Mouse (Mus musculus) heart, adult 2 months (tissue): Measurements from ENCODE around the gene Phlpp1. TPM values are rescaled to one million over a fixed set of nuclear protein-coding genes. Genes with fewer than 3 reads are reported as not detected.

Experiments used
- DNase-seq, 2 experiments: peaks; one replicate each; pipeline ENCODE4 v3.0.0; 2021
- H3K27ac ChIP-seq: fragments of 200-600 bp; 2 replicates; pipeline ENCODE4 v1.8.1; 2022
- H3K27me3 ChIP-seq: fragments of 200-500 bp; 2 replicates; pipeline ENCODE4 v1.6.1; 2012; ENCODE audit warnings: mild to moderate bottlenecking, low read length, inconsistent platforms, mixed read lengths; ENCODE audit not compliant: control insufficient read depth, insufficient read depth
- H3K36me3 ChIP-seq: fragments of 200-500 bp; 2 replicates; pipeline ENCODE4 v1.6.1; 2012; ENCODE audit warnings: low read length, inconsistent platforms; ENCODE audit not compliant: control insufficient read depth, insufficient read depth
- H3K4me1 ChIP-seq: fragments of 200-500 bp; 2 replicates; pipeline ENCODE4 v1.6.1; 2011; ENCODE audit warnings: low read length; ENCODE audit not compliant: control insufficient read depth, insufficient read depth
- H3K4me3 ChIP-seq: fragments of 200-600 bp; 2 replicates; pipeline ENCODE4 v1.8.1; 2022
- H3K79me2 ChIP-seq: fragments of 200-500 bp; replicated peaks from 2 replicates; pipeline ENCODE4 v1.6.1; 2012; ENCODE audit warnings: mild to moderate bottlenecking, inconsistent platforms, low read length, moderate library complexity, mixed read lengths; ENCODE audit not compliant: control insufficient read depth, insufficient read depth
- H3K9ac ChIP-seq: fragments of 200-500 bp; 2 replicates; pipeline ENCODE4 v1.6.1; 2012; ENCODE audit warnings: low read depth, mild to moderate bottlenecking, control low read depth, inconsistent platforms, low read length, mixed read lengths
- CTCF ChIP-seq: fragments of 200-600 bp; IDR thresholded peaks from 2 replicates; pipeline ENCODE4 v1.8.1; 2022; ENCODE audit warnings: antibody characterized with exemption, mild to moderate bottlenecking, moderate library complexity
- EP300 ChIP-seq: fragments of 200-500 bp; IDR thresholded peaks from 2 replicates; pipeline ENCODE4 v1.6.1; 2011; ENCODE audit warnings: low read depth, low read length, control low read depth; ENCODE audit not compliant: insufficient read depth
- POLR2A ChIP-seq: fragments of 200-500 bp; IDR thresholded peaks from 2 replicates; pipeline ENCODE4 v1.6.1; 2011; ENCODE audit warnings: mild to moderate bottlenecking, low read depth, low read length, control low read depth; ENCODE audit not compliant: insufficient read depth
- WGBS: fragments of 180-500 bp; shearing (Covaris S2); methylation state at CpG from one replicate; pipeline ENCODE4 v1.1.7; 2018; 5-methylcytosine and 5-hydroxymethylcytosine counted together
- intact Hi-C: fragments of 180-260 bp; cut with DNase I; formaldehyde crosslinking; loops from one replicate; pipeline ENCODE4 v1.15.1; 2025
- polyA plus RNA-seq: library from polyadenylated mRNA; depleted of rRNA; stranded (reverse); fragments of >200 nt; gene quantifications from 2 replicates; pipeline ENCODE4 v1.2.3, GENCODE M21; 2012
- total RNA-seq, 2 experiments: library from RNA; stranded (reverse); gene quantifications; 2 replicates each; pipeline ENCODE4 v1.2.3; 2021

The Phlpp1 gene
- total and polyA plus RNA-seq, 3 experiments = 9.6 to 17.2 (median 16.3) TPM

- Histone ChIP-seq H3K4me1 (peaks cover 16% of the 10 kb centered on the region), H3K27me3 (no peaks in the 10 kb centered on the region), H3K27ac (no peak overlapping the region), H3K36me3 (peaks cover 13% of the 10 kb centered on the region), H3K79me2 (peaks cover 5% of the 10 kb centered on the region; the same call in 1 of the 2 replicates), H3K4me3 (no peak overlapping the region), H3K9ac (no peak overlapping the region)
- DNase-seq = no peak
- TF ChIP-seq CTCF (no peak), EP300 (no peak), POLR2A (no peak)
- intact Hi-C loops = no loop called here
Observed at GRCm38 (mm10) chr1:106236986-106237385, 65.4 kb downstream of the Phlpp1 start.

- H3K4me1 ChIP-seq = peaks cover 23% of the 10 kb centered on the region
- H3K27ac ChIP-seq = no peak overlapping the region
- intact Hi-C loops = loop anchor here (2.0 kb wide), 1 partner anchor 67 kb away; no protein-coding TSS in a partner anchor
Observed at GRCm38 (mm10) chr1:106240116-106240685, 68.6 kb downstream of the Phlpp1 start.

GRCm38 (mm10) chr1:106241059-106241458 is 69.5 kb downstream of the Phlpp1 start:
- TF ChIP-seq EP300 = no peak
- no peak for TF ChIP-seq POLR2A
- no peak for TF ChIP-seq CTCF
- no peak for DNase-seq
- WGBS = 83% methylated on average over 1 of the region's 1 CpGs
- intact Hi-C loops = loop anchor here (2.0 kb wide), 1 partner anchor 68 kb away; no protein-coding TSS in a partner anchor
- H3K9ac ChIP-seq = no peak overlapping the region
- H3K4me3 ChIP-seq = no peak overlapping the region
- peaks cover 23% of the 10 kb centered on the region for H3K4me1 ChIP-seq
- peaks cover 16% of the 10 kb centered on the region for H3K36me3 ChIP-seq
- H3K27ac ChIP-seq = no peak overlapping the region; the same call in 1 of the 2 replicates
- no peaks in the 10 kb centered on the region for H3K27me3 ChIP-seq
- H3K79me2 ChIP-seq = peaks cover 8% of the 10 kb centered on the region

More at GRCm38 (mm10) chr1:106240116-106240685, 68.6 kb downstream of the Phlpp1 start:
- Histone ChIP-seq H3K27me3 (no peaks in the 10 kb centered on the region), H3K36me3 (peaks cover 16% of the 10 kb centered on the region), H3K79me2 (peaks cover 9% of the 10 kb centered on the region), H3K4me3 (no peak overlapping the region), H3K9ac (no peak overlapping the region)
- no peak for DNase-seq
- TF ChIP-seq CTCF = no peak
- TF ChIP-seq EP300 = no peak
- no peak for TF ChIP-seq POLR2A
- WGBS = 57% methylated on average over 7 of the region's 7 CpGs

- TF ChIP-seq CTCF (no peak), POLR2A (no peak), EP300 (no peak)
- Histone ChIP-seq H3K36me3 (peaks cover 16% of the 10 kb centered on the region), H3K27ac (peak overlapping the region; percentile 60), H3K9ac (no peak overlapping the region), H3K4me3 (no peak overlapping the region), H3K27me3 (no peaks in the 10 kb centered on the region), H3K4me1 (peaks cover 23% of the 10 kb centered on the region), H3K79me2 (peaks cover 5% of the 10 kb centered on the region)
- intact Hi-C loops = no loop called here
- DNase-seq = no peak
- 6% methylated on average over 2 of the region's 2 CpGs for WGBS
Observed at GRCm38 (mm10) chr1:106242129-106242528, 70.6 kb downstream of the Phlpp1 start.

DNA sequence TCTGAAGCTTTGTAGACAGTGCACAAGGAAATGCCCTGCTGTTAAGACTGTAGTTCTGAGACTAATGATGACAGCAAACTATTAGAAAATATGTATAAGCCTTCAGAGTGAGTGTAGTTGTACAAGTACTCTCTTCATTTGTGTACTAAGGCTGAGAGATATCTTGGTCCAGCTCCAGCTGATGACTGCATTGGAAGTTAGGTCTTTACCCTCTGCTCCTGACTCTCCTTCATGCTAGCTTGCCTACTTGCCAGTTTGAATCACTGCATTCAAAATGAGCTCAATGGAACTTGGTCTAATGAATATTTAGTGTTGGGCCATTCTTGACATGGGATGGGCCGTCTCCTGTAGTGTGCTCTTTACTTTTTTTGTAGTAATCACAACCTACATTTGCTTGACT is 71.8 kb downstream of the Phlpp1 start:
- Histone ChIP-seq H3K36me3 (peaks cover 16% of the 10 kb centered on the region), H3K4me3 (no peak overlapping the region), H3K4me1 (peaks cover 23% of the 10 kb centered on the region), H3K27ac (no peak overlapping the region; the same call in 1 of the 2 replicates), H3K9ac (no peak overlapping the region), H3K79me2 (peaks cover 4% of the 10 kb centered on the region), H3K27me3 (no peaks in the 10 kb centered on the region)
- TF ChIP-seq EP300 = no peak
- no peak for TF ChIP-seq CTCF
- no peak for TF ChIP-seq POLR2A
- intact Hi-C loops = no loop called here
- 95% methylated on average over 1 of the region's 1 CpGs for WGBS
- DNase-seq = no peak

DNA sequence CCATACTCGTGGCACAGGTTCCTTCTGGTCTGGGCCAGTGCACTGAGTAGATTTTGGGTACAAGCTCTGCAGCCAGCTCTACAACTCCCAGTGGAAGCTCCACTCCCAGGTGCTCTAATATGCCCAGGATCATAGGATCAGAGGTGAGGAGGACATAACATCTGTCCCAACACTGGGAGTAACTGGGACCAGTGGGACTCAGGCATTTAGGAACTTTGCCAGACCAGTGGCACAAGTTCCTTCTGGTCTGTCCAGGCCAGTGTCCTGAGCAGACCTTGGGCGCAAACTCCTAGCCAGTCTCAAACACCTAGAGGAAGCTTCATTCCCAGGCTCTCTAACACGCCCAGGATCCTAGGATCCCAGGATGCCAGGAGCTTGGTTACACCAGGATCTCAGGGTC is 72.7 kb downstream of the Phlpp1 start:
- Histone ChIP-seq H3K27me3 (no peaks in the 10 kb centered on the region), H3K9ac (no peak overlapping the region), H3K4me3 (no peak overlapping the region), H3K4me1 (peaks cover 23% of the 10 kb centered on the region), H3K36me3 (peaks cover 16% of the 10 kb centered on the region), H3K27ac (peak overlapping the region; percentile 39), H3K79me2 (peaks cover 4% of the 10 kb centered on the region)
- 55% methylated on average over 3 of the region's 3 CpGs for WGBS
- TF ChIP-seq CTCF (no peak), POLR2A (no peak), EP300 (no peak)
- DNase-seq = no peak
- intact Hi-C loops = no loop called here
